Mouse (Mus musculus) neural tube, embryonic 11.5 days (tissue): ENCODE results near the gene Angptl8. TPM values are rescaled to one million over a fixed set of nuclear protein-coding genes. Genes with fewer than 3 reads are reported as not detected.
"Not testable (repeated sequence)": the region's sequence is repeated elsewhere in the genome, so short reads cannot be mapped to it uniquely, and the experiment has no call there.

Source experiments
- ATAC-seq: fragments of 200-750 bp; cut with Nextera tagmentation; 2 replicates; pipeline ENCODE4 v1.8.0; 2017; ENCODE audit warnings: moderate number of reproducible peaks, mild to moderate bottlenecking, moderate TSS enrichment, moderate library complexity; ENCODE audit not compliant: insufficient read depth, low FRiP score, low TSS enrichment
- DNase-seq: peaks from one replicate; pipeline ENCODE4 v3.0.0-alpha.2; 2015; ENCODE audit warnings: low spot score
- H3K27ac ChIP-seq: fragments of 300-500 bp; sonication (generic); 2 replicates; pipeline ENCODE4 v1.5.1; 2014; ENCODE audit warnings: low read depth, mild to moderate bottlenecking, low read length
- H3K27me3 ChIP-seq: fragments of 300-500 bp; sonication (generic); 2 replicates; pipeline ENCODE4 v1.6.1; 2014; ENCODE audit warnings: mild to moderate bottlenecking, low read length, mixed read lengths; ENCODE audit not compliant: control insufficient read depth, insufficient read depth
- H3K36me3 ChIP-seq: fragments of 300-500 bp; sonication (generic); 2 replicates; pipeline ENCODE4 v1.6.1; 2014; ENCODE audit warnings: mild to moderate bottlenecking, low read length, moderate library complexity, mixed read lengths; ENCODE audit not compliant: control insufficient read depth, insufficient read depth
- H3K4me1 ChIP-seq: fragments of 300-500 bp; sonication (generic); 2 replicates; pipeline ENCODE4 v1.6.1; 2014; ENCODE audit warnings: low read length, mixed read lengths; ENCODE audit not compliant: control insufficient read depth, insufficient read depth
- H3K4me2 ChIP-seq: fragments of 300-500 bp; sonication (generic); 2 replicates; pipeline ENCODE4 v1.6.1; 2014; ENCODE audit warnings: low read depth, mild to moderate bottlenecking, moderate library complexity
- H3K4me3 ChIP-seq: fragments of 300-500 bp; sonication (generic); 2 replicates; pipeline ENCODE4 v1.5.1; 2014; ENCODE audit warnings: low read depth, low read length
- H3K9ac ChIP-seq: fragments of 300-500 bp; sonication (generic); 2 replicates; pipeline ENCODE4 v1.6.1; 2014; ENCODE audit warnings: mild to moderate bottlenecking, low read length
- H3K9me3 ChIP-seq: fragments of 300-500 bp; sonication (generic); 2 replicates; pipeline ENCODE4 v1.6.1; 2016; ENCODE audit warnings: low read length; ENCODE audit not compliant: control insufficient read depth
- WGBS: fragments of 180-500 bp; shearing (Covaris S2); extraction: QIAGEN DNeasy Blood & Tissue Kit; methylation state at CpG from one replicate; pipeline ENCODE4 v1.1.7; 2014; 5-methylcytosine and 5-hydroxymethylcytosine counted together
- polyA plus RNA-seq: library from polyadenylated mRNA; unstranded; fragments of >200 nt; fragmentation: Nextera tagmentation; extraction: Ambion mirVana; gene quantifications from 2 replicates; pipeline ENCODE4 v1.2.1, GENCODE M21; 2014

Gene Angptl8
- polyA plus RNA-seq, 1 experiment from 2014 or later = not detected

DNA sequence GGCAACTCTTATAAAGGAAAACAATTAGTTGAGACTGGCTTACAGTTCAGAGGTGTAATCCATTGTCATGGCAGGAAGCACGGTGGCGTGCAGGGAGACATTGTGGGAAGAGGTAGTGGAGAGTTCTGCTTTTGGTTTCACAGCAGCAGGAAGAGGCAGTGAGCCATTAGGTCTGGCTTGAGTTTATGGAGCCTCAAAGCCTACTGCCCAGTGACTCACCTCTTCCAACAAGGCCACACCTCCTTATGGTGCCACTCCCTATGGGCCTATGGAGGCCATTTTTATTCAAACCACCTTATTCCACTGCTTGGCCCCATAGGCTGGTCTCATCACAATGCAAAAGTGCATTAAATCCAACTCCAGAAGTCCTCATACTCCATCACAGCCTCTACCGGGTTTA, 24.3 kb downstream of the Angptl8 start:
- DNase-seq (no peak), ATAC-seq (no peak)
- Histone ChIP-seq H3K4me1 (no peaks in the 10 kb centered on the region), H3K27ac (no peak overlapping the region), H3K9ac (no peak overlapping the region), H3K4me2 (no peak overlapping the region), H3K36me3 (no peaks in the 10 kb centered on the region), H3K4me3 (no peak overlapping the region), H3K9me3 (no peaks in the 10 kb centered on the region), H3K27me3 (no peaks in the 10 kb centered on the region)
- 81% methylated on average over 3 of the region's 3 CpGs for WGBS

GRCm38 (mm10) chr9:21860349-21860748, 25.0 kb downstream of the Angptl8 start:
- not testable (repeated sequence) for DNase-seq, H3K9ac ChIP-seq, H3K36me3 ChIP-seq, H3K4me3 ChIP-seq, H3K27ac ChIP-seq, H3K4me1 ChIP-seq, H3K9me3 ChIP-seq, H3K4me2 ChIP-seq, H3K27me3 ChIP-seq, ATAC-seq
- 72% methylated on average over 6 of the region's 6 CpGs for WGBS

DNA sequence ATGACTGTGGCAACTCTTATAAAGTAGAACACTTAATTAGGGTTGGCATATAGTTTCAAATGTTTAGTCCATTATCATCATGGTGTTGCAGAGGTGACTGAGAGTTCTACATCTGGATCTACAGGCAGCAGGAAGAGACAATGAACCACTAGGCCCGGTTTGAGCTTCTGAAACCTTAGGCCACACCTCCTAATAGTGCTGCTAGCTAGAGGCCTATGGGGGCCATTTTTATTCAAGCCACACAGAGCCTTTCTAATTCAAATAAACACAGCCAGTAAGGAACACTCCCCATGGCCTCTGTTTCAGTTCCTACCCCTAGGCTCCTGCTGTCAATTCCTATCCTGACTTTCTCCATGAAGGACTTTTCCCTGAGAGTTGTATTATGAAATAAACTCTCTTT, 26.9 kb downstream of the Angptl8 start:
- ATAC-seq (no peak), DNase-seq (no peak)
- Histone ChIP-seq H3K4me2 (no peak overlapping the region), H3K9ac (no peak overlapping the region), H3K27ac (no peak overlapping the region), H3K4me1 (no peaks in the 10 kb centered on the region), H3K9me3 (no peaks in the 10 kb centered on the region), H3K4me3 (no peak overlapping the region), H3K27me3 (no peaks in the 10 kb centered on the region), H3K36me3 (no peaks in the 10 kb centered on the region)
- WGBS = 83% methylated on average over 1 of the region's 1 CpGs

- Histone ChIP-seq H3K9me3 (no peaks in the 10 kb centered on the region), H3K4me1 (no peaks in the 10 kb centered on the region), H3K27ac (no peak overlapping the region), H3K4me3 (no peak overlapping the region), H3K36me3 (no peaks in the 10 kb centered on the region), H3K27me3 (no peaks in the 10 kb centered on the region), H3K4me2 (no peak overlapping the region), H3K9ac (no peak overlapping the region)
- DNase-seq (no peak), ATAC-seq (no peak)
- WGBS = 67% methylated on average over 5 of the region's 5 CpGs
Measured at GRCm38 (mm10) chr9:21865673-21866398, 30.5 kb downstream of the Angptl8 start.

DNA sequence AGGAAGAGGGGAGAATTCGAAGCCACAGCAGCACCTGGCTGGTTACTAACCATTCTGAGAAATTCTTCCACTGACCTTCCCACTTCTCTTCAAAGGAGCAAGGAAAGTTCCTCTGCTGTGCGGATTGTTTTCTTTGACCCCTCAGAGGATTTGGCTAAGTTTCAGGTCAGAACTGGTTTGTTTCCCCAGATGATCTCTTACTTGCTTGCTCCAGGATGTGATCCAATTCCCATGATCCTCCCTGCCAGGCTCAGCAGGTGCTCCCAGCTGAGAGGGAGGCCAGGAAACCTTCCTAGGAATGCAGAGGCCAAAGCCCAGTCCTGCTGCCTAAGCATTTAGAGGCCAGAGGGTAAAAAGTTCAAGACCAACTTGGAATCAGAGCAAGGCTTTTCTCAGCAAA, 31.3 kb downstream of the Angptl8 start:
- Histone ChIP-seq H3K27ac (no peak overlapping the region), H3K9me3 (no peaks in the 10 kb centered on the region), H3K4me2 (no peak overlapping the region), H3K27me3 (no peaks in the 10 kb centered on the region), H3K4me3 (no peak overlapping the region), H3K9ac (no peak overlapping the region), H3K4me1 (no peaks in the 10 kb centered on the region), H3K36me3 (no peaks in the 10 kb centered on the region)
- 52% methylated on average over 2 of the region's 2 CpGs for WGBS
- DNase-seq (no peak), ATAC-seq (no peak)

- 75% methylated on average over 3 of the region's 3 CpGs for WGBS
- no peaks in the 10 kb centered on the region for H3K36me3 ChIP-seq
- H3K4me1 ChIP-seq = no peaks in the 10 kb centered on the region
- no peaks in the 10 kb centered on the region for H3K27me3 ChIP-seq
- no peaks in the 10 kb centered on the region for H3K9me3 ChIP-seq
- no peak overlapping the region for H3K9ac ChIP-seq
- H3K27ac ChIP-seq = no peak overlapping the region
- H3K4me2 ChIP-seq = no peak overlapping the region
- no peak for ATAC-seq
- H3K4me3 ChIP-seq = no peak overlapping the region
- no peak for DNase-seq
Measured at GRCm38 (mm10) chr9:21867726-21868125, 32.4 kb downstream of the Angptl8 start.

- not testable (repeated sequence) for H3K36me3 ChIP-seq, H3K4me1 ChIP-seq, DNase-seq, H3K9ac ChIP-seq, H3K4me3 ChIP-seq, H3K9me3 ChIP-seq, H3K4me2 ChIP-seq, H3K27me3 ChIP-seq, ATAC-seq, H3K27ac ChIP-seq
- 57% methylated on average over 7 of the region's 7 CpGs for WGBS
Measured at GRCm38 (mm10) chr9:21869290-21869689, 34.0 kb downstream of the Angptl8 start.

GRCm38 (mm10) chr9:21870879-21871524, 35.7 kb downstream of the Angptl8 start:
- DNase-seq (peak; percentile 65), ATAC-seq (0 out of 2 replicates have a peak, but pooled peaks have one; percentile 35)
- H3K27me3 ChIP-seq = no peaks in the 10 kb centered on the region
- H3K9me3 ChIP-seq = no peaks in the 10 kb centered on the region
- WGBS = 17% methylated on average over 20 of the region's 20 CpGs
- H3K36me3 ChIP-seq = no peaks in the 10 kb centered on the region
- H3K9ac ChIP-seq = no peak overlapping the region
- no peak overlapping the region for H3K4me3 ChIP-seq
- H3K4me1 ChIP-seq = no peaks in the 10 kb centered on the region
- no peak overlapping the region for H3K27ac ChIP-seq
- H3K4me2 ChIP-seq = no peak overlapping the region

GRCm38 (mm10) chr9:21872204-21872603, 36.9 kb downstream of the Angptl8 start:
- no peak for ATAC-seq
- 73% methylated on average over 4 of the region's 4 CpGs for WGBS
- H3K4me1 ChIP-seq = no peaks in the 10 kb centered on the region
- no peak for DNase-seq
- H3K27ac ChIP-seq = no peak overlapping the region
- no peaks in the 10 kb centered on the region for H3K9me3 ChIP-seq
- no peak overlapping the region for H3K4me2 ChIP-seq
- no peaks in the 10 kb centered on the region for H3K36me3 ChIP-seq
- H3K9ac ChIP-seq = no peak overlapping the region
- no peaks in the 10 kb centered on the region for H3K27me3 ChIP-seq
- no peak overlapping the region for H3K4me3 ChIP-seq
